Comparison of ENCODE assay signal across 8 mouse cellular contexts in genomic region chr1:193513929-193514710, GRCm38 (mm10).
DNase-seq lines count a peak whose midpoint lies in the region; ATAC-seq and TF ChIP-seq lines count a peak whose summit lies in the region.

No protein-coding gene starts in this region.

- WGBS in stomach, embryonic 15.5 days = 26% methylated on average over 9 of the region's 9 CpGs
- WGBS in cerebellum, adult 2 months = 66% methylated on average over 9 of the region's 9 CpGs

- H3K36me3 ChIP-seq in stomach, embryonic 15.5 days = no peaks in the 10 kb centered on the region

- 0 out of 2 replicates have a peak, but pooled peaks cover 19% of the 10 kb centered on the region for H3K4me1 ChIP-seq in stomach, embryonic 15.5 days
- no peaks in the 10 kb centered on the region for H3K4me1 ChIP-seq in cerebellum, adult 2 months (ENCODE audit: control insufficient read depth, insufficient read depth, low read length)

- no peak for TF ChIP-seq CTCF in cerebellum, adult 2 months (IDR thresholded peaks at IDR 0.05; ENCODE audit: borderline replicate concordance, insufficient read depth, low read depth, low read length)

- H3K27me3 ChIP-seq in stomach, embryonic 15.5 days (replicated peaks) = no peaks in the 10 kb centered on the region
- H3K27me3 ChIP-seq in cerebellum, adult 2 months (ENCODE audit: control insufficient read depth, insufficient read depth, low read length) = no peaks in the 10 kb centered on the region

- peak overlapping the region; percentile 91 for H3K27ac ChIP-seq in stomach, embryonic 15.5 days
- H3K27ac ChIP-seq in cerebellum, adult 2 months (ENCODE audit: insufficient read depth, low read length) = no peak overlapping the region

- peak; percentile 85 for ATAC-seq in stomach, embryonic 15.5 days (ENCODE audit: insufficient read depth, low FRiP score, low read depth)

- H3K4me2 ChIP-seq in stomach, embryonic 15.5 days = peak overlapping the region; percentile 19

- no peak for TF ChIP-seq POLR2A in cerebellum, adult 2 months (IDR thresholded peaks at IDR 0.05; ENCODE audit: borderline replicate concordance, insufficient read depth, low read length)

- H3K4me3 ChIP-seq in stomach, embryonic 15.5 days (replicated peaks) = no peak overlapping the region
- H3K4me3 ChIP-seq in cerebellum, adult 2 months (replicated peaks; ENCODE audit: insufficient read depth, low read depth, low read length) = no peak overlapping the region

- DNase-seq in heart, postnatal 4 days = peak; percentile 18
- DNase-seq in heart, adult 18-20 months = no peak
- peak; percentile 57 for DNase-seq in embryo, embryonic 11 days
- peak; percentile 26 to 45 for DNase-seq in kidney, postnatal 25 days
- no peak for DNase-seq in cerebellum, adult 2 months
- no peak for DNase-seq in layer of hippocampus, adult 9-11 months
- DNase-seq in gastrocnemius, adult 8-10 months (ENCODE audit: low spot score in 2 of 2) = no peak

- no peak overlapping the region for H3K9ac ChIP-seq in stomach, embryonic 15.5 days

- no peaks in the 10 kb centered on the region for H3K9me3 ChIP-seq in stomach, embryonic 15.5 days

Comparison
In these comparisons a context has a peak if more than half of its experiments do, and no peak if none do; other contexts are left out.
1. DNase-seq: peak in heart, postnatal 4 days (single experiment), embryo, embryonic 11 days (single experiment) and kidney, postnatal 25 days (2 of 2); none in heart, adult 18-20 months (0 of 2), cerebellum, adult 2 months (0 of 2), layer of hippocampus, adult 9-11 months (single experiment) and gastrocnemius, adult 8-10 months (0 of 2).